Mouse (Mus musculus) E14TG2a.4 (cell line): ENCODE data around the gene Zw10.

Source experiments
- CTCF ChIP-seq: conservative IDR thresholded peaks from 2 replicates; pipeline ENCODE4 v1.5.1; 2014; ENCODE audit warnings: low read length
- NANOG ChIP-seq: IDR thresholded peaks from 2 replicates; pipeline ENCODE4 v1.6.1; 2014; ENCODE audit warnings: borderline replicate concordance, low read length, mixed read lengths

DNA sequence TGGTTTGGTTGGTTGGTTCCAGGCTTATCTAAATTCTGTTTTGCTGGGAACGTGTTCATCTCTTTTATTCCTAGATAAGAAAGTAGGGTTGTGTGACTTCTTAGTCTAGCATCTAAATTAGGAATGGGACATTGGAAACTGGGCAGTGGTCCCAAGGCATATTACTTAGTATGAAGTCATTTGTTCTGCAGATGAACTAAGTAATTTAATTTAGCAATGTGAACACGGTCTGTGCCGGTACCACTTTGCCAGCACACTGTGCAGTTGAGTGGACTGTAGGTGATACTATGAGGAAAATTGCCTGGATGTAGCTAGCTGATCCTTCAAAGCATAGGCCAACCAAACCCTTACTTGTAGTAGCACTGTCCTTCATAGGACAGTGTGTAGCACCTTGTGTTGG is 21.4 kb downstream of the Zw10 start:
- TF ChIP-seq CTCF (no peak), NANOG (no peak)
